Mouse (Mus musculus) kidney, adult 8-10 months (tissue): ENCODE measurements around the gene Hk1.

Experiments
- DNase-seq, 2 experiments: peaks; one replicate each; pipeline ENCODE4 v3.0.0; 2022

The Hk1 gene

GRCm38 (mm10) chr10:62264299-62264698 lies 115.4 kb downstream of the Hk1 start:
- no peak for DNase-seq

GRCm38 (mm10) chr10:62261115-62261886 lies 118.4 kb downstream of the Hk1 start:
- peak; percentile 48 to 62 for DNase-seq

GRCm38 (mm10) chr10:62258298-62258697 lies 121.4 kb downstream of the Hk1 start:
- DNase-seq, result no peak

- no peak for DNase-seq
These were observed 127.0 kb downstream of the Hk1 start for GRCm38 (mm10) chr10:62252496-62253235.

DNA sequence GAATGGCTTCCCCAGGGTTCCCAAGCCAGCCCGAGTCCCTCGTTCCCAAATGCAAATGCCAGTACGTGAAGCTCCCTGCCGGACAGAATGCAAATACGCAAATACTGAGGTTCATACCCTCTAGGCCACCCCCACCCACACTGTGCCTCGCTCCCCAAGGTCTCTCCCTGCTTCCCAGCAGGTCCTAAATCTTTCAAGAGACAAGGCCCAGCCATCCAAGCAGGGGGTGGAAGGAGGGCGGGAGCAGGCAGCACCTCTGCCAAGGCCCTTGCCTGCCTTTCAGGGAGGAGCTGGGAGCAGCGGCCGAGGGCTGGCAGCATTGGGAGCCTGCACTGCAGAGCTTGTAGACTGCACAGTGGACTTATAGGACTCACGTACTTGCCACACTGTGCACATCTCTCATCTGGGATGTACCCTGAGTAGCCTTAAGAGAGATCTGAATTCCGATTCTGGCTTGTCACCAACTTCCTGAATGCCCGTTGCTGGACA lies 127.7 kb downstream of the Hk1 start, which contains the start of gene Tacr2:
TSS of gene Tacr2 (plus strand) at position 439 of the 489 bp plus-strand sequence.
- DNase-seq, result no peak

GRCm38 (mm10) chr10:62247815-62248214 lies 131.9 kb downstream of the Hk1 start:
- no peak for DNase-seq

DNA sequence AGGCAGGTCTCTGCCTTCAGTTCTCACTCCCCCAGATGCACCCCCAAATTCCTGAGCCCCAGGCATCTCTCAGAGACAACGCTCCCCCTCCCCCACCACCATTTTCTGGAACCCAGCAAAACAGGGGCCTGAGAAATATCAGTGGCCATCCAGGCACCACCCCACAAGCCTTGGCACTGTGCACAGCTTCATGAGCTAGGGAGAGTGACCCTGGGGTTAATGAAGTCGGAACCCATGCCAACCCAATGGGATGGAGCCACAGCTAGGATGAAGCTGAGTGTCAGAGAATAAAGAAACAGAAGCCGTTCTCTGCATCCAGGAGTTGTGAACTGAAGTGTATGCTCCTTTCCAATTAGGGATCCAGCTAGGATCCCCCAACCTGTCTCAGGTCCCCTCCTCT lies 132.6 kb downstream of the Hk1 start:
- peak in 1 of 2 experiments; percentile 23 for DNase-seq

DNA sequence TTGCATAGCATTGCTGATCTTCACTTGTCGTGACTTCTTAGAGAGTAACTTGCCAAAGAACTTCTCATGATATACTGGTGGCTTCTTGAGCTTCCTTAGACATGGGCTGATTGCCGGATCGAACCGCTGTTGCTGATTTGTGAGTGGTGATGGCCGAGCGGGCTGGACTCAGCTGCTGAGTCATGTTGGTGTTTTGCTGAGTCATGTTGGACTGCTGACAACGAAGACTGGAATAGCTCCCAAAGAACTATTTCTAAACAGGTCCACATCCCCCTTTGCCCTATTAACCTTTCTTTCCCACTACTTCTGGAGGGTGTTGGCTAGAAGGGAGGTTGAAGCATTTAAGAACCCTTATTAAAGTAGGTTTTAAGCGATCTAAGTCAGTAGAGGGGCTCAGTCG lies 135.6 kb downstream of the Hk1 start:
- DNase-seq, result no peak

DNA sequence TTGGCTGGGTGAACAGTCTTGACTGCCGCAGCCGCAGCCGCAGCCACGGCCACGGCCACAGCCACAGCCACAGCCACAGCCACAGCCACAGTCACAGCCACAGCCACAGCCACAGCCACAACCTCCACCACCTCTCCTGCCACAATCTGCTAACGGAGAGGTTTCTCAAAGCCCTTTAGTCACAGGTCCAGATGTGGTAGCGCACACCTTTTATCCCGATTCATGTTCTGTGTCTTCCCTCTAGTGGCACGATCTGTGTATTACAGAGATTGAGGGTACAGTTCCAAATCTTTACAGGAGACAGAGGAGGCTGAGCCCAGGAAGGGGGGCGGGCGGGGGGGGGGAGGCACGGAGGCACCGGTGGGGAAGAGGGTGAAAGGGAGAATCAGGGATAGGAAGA lies 136.8 kb downstream of the Hk1 start:
- DNase-seq, result peak; percentile 60 to 61

GRCm38 (mm10) chr10:62242358-62242757 lies 137.3 kb downstream of the Hk1 start:
- DNase-seq, result no peak

DNA sequence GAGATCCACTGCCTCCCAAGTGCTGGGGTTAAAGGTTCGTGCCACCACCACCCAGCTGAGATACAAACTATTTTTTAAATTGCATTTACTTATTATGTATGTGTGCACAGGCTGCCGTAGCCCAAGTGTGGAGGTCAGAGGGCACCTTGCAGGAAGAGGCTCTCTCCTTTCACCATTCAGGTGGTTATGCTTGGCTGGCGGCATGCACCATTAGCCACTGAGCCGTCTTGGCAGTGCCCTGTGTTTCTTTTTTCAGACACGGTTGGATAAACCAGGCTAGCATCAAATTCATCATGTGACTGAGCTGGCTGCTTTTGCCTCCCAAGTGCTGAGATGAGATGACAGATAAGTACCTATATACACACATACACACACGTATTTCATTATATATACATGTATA lies 140.4 kb downstream of the Hk1 start:
- peak; percentile 89 to 90 for DNase-seq

- DNase-seq, result no peak
These were observed 141.0 kb downstream of the Hk1 start for GRCm38 (mm10) chr10:62238688-62239087.

GRCm38 (mm10) chr10:62237205-62237604 lies 142.5 kb downstream of the Hk1 start:
- no peak for DNase-seq

- no peak for DNase-seq
These were observed 143.5 kb downstream of the Hk1 start for GRCm38 (mm10) chr10:62236165-62236564.

DNA sequence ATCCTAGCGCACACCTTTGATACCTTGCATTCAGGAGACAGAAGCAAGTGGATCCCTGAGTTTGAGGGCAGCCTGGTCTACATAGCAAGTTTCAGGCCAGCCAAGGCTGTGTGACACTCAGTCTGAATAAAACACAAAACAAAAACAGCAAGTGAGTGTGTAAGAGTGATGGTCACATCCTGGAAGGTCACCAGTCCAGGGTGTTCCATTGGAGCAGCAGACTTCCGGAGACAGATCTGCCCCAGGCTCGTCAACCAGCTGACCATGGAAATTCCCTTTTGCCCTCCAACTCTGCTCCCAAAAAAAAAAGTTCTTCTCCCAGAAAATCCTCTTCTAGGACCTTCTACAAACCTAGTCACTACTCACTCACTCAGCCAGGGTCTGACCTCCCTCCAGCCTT lies 147.9 kb downstream of the Hk1 start:
- DNase-seq, result peak; percentile 31 to 60

DNA sequence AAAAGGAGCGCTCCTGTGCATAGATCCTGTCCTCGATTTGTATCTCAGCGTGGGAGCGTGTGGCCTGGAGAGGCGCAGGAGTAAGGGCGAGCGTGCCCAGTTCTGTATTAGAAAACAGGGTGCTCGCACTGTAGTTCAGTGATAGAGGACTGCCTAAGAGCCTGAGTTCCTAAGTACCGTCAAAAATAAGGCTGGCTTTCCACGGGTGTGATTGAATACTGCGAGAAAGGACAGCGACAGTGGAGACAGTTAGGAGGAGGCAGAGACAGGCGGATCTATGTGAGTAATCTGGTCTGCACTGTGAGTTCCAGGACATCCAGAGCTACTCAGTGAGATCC lies 148.3 kb downstream of the Hk1 start:
- DNase-seq, result no peak

DNA sequence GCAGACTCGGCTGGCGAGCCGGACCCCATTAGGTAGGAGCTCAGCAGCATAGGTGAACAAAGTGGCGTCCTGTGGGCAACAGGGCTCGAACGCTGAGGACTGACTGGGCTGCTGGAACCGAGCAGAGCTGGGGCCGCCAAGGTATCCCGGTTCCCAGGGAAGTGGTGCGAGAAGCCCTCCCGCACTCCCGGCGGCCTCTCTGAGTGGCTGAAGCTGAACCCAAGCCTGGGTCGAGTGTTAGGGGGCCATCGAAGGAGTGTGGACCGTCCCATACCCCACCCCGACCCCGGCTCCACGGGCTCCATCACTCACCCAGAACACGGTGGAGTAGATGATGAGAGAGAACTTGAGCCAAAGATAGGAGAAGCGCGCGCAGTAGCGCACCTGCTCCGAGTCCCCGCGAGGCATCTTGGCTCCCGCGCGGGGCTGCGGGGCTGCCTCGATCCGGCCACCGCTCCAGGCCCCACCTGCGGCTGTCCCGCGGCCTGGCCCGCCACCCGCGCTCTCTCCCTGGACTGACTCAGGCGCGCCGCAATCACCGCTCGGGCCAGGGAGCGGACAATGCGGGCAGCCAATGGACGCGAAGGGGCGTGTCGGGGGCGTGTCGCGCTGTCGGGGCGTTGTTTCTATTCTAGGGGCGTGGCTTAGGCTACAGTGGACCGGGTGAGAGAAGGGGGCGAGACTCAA lies 148.9 kb downstream of the Hk1 start, which contains the start of gene Tspan15:
TSS of gene Tspan15 (minus strand) at position 544 of the 687 bp plus-strand sequence.
- DNase-seq, result peak; percentile 93 to 95

DNA sequence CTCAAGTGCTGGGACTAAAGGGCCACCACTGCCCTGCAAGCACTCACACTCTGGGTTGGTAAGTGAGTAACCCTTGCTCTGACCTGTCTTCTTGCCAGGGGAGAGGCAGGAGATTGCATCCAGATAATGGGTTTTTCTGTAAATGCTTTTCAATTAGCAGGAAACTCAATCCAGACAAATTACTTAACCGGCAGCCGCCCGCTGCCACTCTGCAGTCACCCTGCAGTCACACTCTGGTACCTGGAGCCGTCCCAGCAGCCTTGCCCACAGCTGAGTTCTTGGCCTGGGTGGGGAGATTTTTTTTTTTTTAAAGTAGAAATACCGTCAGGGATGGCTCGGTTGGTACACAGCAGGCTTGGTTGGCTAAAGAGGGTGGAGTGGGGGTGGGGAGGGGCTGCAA lies 151.6 kb downstream of the Hk1 start:
- DNase-seq, result no peak

DNA sequence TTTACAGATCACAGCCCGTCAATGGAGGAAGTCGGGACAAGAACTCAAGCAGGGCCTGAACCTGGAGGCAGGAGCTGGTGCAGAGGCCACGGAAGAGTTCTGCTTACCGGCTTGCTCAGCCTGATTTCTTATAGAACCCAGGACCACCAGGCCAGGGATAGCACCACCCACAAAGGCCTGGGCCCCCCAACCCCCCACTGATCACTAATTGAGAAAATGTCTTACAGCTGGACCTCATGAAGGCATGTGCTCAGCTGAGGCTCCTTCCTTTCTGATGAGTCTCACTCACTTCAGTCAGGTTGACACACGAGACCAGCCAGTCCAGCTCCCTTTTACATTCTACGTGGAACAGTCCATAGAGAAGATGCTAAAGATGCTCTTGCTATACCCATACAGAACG lies 153.9 kb downstream of the Hk1 start:
- no peak for DNase-seq

DNA sequence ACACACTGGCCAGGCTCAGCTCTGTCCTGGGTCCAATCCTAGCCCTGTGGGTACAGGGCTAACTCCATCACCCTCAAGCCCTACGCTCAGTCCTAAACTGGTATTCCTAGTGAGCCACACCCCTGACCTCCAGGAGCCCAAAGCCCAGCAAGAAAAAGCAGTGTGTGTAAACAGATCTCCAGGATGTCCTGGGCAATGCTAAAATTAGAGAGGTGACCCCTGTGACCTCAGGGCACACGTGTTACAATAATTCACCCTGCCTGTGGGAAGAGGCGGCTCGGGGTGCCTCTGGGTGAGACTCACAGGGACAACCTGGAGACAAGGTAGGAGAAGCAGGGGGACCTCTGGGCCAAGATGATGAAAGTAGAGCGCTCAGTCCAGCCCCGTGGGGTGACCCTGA lies 155.5 kb downstream of the Hk1 start:
- DNase-seq, result peak; percentile 54 to 62

DNA sequence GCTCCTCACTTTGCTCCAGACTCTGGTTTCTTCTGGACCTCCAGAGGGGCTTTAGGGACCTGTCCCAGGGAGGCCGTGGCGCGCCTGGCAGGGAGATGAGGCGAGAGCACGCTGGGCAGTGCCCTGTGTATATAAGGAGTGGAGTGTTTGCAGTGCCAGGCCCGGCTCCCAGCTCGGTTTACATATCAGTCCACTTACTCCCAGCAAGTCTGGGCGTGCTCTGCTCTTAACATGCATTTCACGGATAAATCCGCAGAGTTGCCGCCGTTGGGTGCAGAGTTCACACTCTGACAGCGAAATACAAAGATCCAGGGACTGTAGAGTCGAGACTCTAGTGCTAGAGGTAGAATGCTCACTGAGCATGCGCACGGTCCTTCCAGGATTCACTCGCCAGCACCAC lies 156.9 kb downstream of the Hk1 start:
- no peak for DNase-seq

DNA sequence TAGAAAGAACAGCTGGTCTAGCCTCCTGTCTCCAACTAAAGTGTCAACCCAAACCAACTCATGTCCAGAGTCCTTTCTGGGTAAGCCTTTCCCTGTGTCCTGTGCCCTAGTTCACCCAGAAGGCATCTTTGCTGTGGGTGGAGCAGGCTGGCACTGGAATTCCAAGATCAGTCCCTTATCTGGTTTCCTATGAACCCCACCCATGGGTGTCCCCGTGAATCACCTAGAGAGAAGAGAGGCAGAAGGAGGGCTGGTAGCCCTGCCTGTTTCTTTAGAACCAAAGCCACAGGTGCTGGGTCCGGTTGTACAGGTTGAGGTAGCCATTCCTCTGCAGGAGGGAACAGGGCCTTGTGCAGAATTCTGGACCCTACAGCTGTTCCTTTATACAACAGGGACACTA lies 158.1 kb downstream of the Hk1 start:
- no peak for DNase-seq

DNA sequence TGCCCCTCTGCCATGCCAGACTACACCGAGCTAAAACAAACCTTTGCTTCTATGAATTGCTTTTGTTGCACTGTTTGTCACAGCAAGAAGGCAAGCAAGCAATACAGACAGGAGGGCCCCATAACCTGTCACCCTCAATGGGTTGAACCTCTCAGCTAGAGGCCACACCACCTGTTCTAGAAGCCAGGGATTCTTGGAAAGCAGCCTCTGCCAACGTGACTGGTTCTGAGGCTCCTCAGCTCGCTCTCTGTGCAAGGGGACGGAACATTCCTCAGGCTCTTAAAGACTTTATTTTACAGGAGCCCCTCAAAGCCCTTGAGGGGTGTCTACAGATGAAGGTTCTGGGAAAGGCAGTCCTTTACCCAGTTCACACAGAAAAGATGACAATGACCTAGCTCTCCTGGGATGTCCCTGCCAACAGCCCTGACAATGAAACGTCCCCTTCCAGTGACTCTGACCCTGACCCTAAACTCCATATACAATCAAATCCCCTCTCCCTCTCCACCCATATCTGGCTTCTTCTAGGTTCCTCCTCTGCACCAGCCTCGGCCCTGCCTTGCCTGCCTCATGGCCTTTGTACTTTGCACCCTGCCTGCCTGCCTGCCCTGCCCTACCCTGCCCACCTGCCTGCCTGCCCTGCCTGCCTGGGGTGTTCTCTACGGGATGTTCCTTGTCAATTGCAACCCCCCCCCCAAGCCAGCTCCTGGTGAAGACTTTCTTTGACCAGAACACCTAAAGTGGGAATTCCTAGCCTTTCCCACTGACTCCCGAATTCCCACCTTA lies 158.8 kb downstream of the Hk1 start:
- DNase-seq, result peak; percentile 61 to 64
